Mouse (Mus musculus) forebrain, embryonic 11.5 days (tissue): ENCODE results near the gene Cdh13. TPM values are rescaled to one million over a fixed set of nuclear protein-coding genes. Genes with fewer than 3 reads are reported as not detected.

Experiments
- ATAC-seq: fragments of 200-750 bp; cut with Nextera tagmentation; replicated peaks from 2 replicates; pipeline ENCODE4 v1.8.0; 2017; ENCODE audit warnings: moderate TSS enrichment; ENCODE audit not compliant: low FRiP score
- DNase-seq: peaks from one replicate; pipeline ENCODE4 v3.0.0-alpha.2; 2017; ENCODE audit warnings: low spot score
- H3K27ac ChIP-seq: fragments of 300-500 bp; sonication (generic); 2 replicates; pipeline ENCODE4 v1.5.1; 2014; ENCODE audit warnings: low read depth, low read length
- H3K27me3 ChIP-seq: fragments of 300-500 bp; sonication (generic); 2 replicates; pipeline ENCODE4 v1.6.1; 2014; ENCODE audit warnings: mild to moderate bottlenecking, low read length, mixed read lengths; ENCODE audit not compliant: control insufficient read depth, insufficient read depth
- H3K36me3 ChIP-seq: fragments of 300-500 bp; sonication (generic); 2 replicates; pipeline ENCODE4 v1.6.1; 2014; ENCODE audit warnings: mild to moderate bottlenecking, low read length, moderate library complexity, mixed read lengths; ENCODE audit not compliant: control insufficient read depth, insufficient read depth
- H3K4me1 ChIP-seq: fragments of 300-500 bp; sonication (generic); replicated peaks from 2 replicates; pipeline ENCODE4 v1.6.1; 2014; ENCODE audit warnings: low read length, mixed read lengths; ENCODE audit not compliant: control insufficient read depth, insufficient read depth
- H3K4me2 ChIP-seq: fragments of 300-500 bp; sonication (generic); 2 replicates; pipeline ENCODE4 v1.6.1; 2014; ENCODE audit warnings: low read depth, mild to moderate bottlenecking, low read length, moderate library complexity, mixed read lengths; ENCODE audit not compliant: severe bottlenecking
- H3K4me3 ChIP-seq: fragments of 300-500 bp; sonication (generic); 2 replicates; pipeline ENCODE4 v1.5.1; 2014; ENCODE audit warnings: low read depth, low read length
- H3K9ac ChIP-seq: fragments of 300-500 bp; sonication (generic); 2 replicates; pipeline ENCODE4 v1.6.1; 2014; ENCODE audit warnings: low read length
- H3K9me3 ChIP-seq: fragments of 300-500 bp; sonication (generic); 2 replicates; pipeline ENCODE4 v1.6.1; 2016; ENCODE audit warnings: low read length, mixed read lengths; ENCODE audit not compliant: control insufficient read depth
- WGBS: fragments of 180-500 bp; shearing (Covaris S2); extraction: QIAGEN DNeasy Blood & Tissue Kit; methylation state at CpG from one replicate; pipeline ENCODE4 v1.1.7; 2014; 5-methylcytosine and 5-hydroxymethylcytosine counted together
- polyA plus RNA-seq: library from polyadenylated mRNA; unstranded; fragments of >200 nt; fragmentation: Nextera tagmentation; extraction: Ambion mirVana; gene quantifications from 2 replicates; pipeline ENCODE4 v1.2.1, GENCODE M21; 2014

Gene Cdh13
- polyA plus RNA-seq, 1 experiment from 2014 or later = 5.6 TPM

- no peak overlapping the region for H3K9ac ChIP-seq
- no peak overlapping the region for H3K4me3 ChIP-seq
- WGBS = 74% methylated on average over 8 of the region's 8 CpGs
- no peak for DNase-seq
- H3K27me3 ChIP-seq = no peaks in the 10 kb centered on the region
- H3K4me2 ChIP-seq = no peak overlapping the region
- no peak for ATAC-seq
- no peaks in the 10 kb centered on the region for H3K4me1 ChIP-seq
- no peaks in the 10 kb centered on the region for H3K9me3 ChIP-seq
- no peaks in the 10 kb centered on the region for H3K36me3 ChIP-seq
- H3K27ac ChIP-seq = no peak overlapping the region
Measured at GRCm38 (mm10) chr8:118602074-118602473, 318.5 kb downstream of the Cdh13 start.

DNA sequence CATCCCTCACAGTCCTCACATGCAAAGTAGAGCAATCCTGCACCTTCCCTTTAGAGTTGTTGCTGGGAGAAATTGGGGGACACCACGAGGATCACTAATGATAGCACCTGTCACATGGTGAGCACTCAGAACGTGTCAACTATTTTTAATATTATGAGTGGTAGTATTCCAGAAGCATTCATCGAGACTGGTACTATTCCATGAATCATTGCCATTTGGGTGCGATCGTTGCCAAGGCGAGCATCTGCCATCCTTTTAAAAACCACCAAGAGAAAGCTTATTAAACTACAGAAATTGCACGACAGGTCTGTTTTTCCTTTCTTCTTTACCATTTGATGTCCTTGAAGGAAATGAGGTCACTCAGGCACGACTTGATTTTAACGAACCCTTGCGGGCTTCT, 328.0 kb downstream of the Cdh13 start:
- 70% methylated on average over 10 of the region's 10 CpGs for WGBS
- H3K27ac ChIP-seq = no peak overlapping the region
- ATAC-seq (no peak), DNase-seq (no peak)
- no peak overlapping the region for H3K9ac ChIP-seq
- no peaks in the 10 kb centered on the region for H3K27me3 ChIP-seq
- H3K9me3 ChIP-seq = no peaks in the 10 kb centered on the region
- no peak overlapping the region for H3K4me3 ChIP-seq
- no peaks in the 10 kb centered on the region for H3K4me1 ChIP-seq
- H3K4me2 ChIP-seq = no peak overlapping the region
- no peaks in the 10 kb centered on the region for H3K36me3 ChIP-seq

DNA sequence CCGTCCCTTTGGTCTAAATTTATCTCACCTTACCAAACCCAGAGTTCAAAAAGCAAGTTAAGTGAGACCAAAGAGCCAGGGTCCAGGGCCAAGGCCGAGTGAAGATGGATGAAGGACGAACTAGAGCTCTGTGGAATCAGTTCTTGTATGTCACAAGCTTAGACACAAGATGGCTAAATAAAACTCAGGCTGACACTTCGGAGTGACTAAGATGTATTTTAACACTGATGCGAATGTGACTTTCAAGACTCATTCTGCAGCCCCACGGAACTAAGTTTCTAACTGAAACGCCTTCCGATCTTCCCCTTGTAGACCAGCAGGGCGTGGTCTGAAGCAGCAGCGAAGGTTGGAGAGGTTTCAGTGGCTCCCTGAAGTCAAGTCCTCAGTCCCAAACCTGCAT, 334.7 kb downstream of the Cdh13 start:
- ATAC-seq (no peak), DNase-seq (no peak)
- no peaks in the 10 kb centered on the region for H3K4me1 ChIP-seq
- no peaks in the 10 kb centered on the region for H3K27me3 ChIP-seq
- no peak overlapping the region for H3K4me3 ChIP-seq
- no peak overlapping the region for H3K9ac ChIP-seq
- no peaks in the 10 kb centered on the region for H3K36me3 ChIP-seq
- WGBS = 94% methylated on average over 10 of the region's 10 CpGs
- no peak overlapping the region for H3K4me2 ChIP-seq
- H3K27ac ChIP-seq = no peak overlapping the region
- H3K9me3 ChIP-seq = no peaks in the 10 kb centered on the region

DNA sequence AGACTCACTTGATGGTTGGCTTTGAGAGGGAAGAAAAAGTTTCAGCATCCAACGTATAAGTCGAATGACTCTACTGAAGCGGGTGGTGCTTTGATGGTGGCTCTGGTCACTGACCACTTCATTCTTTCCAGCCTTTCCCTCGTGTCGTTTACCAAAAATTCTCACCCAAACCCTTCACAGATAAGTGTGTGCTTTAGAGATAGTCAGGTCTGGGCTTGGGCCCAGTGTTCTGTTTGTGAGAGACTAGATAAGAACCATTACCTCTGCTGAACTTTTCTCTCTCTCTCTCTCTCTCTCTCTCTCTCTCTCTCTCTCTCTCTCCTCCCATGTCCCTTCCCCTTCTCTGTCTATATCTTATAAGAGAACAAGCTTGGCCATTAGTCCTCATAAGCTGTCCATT, 342.9 kb downstream of the Cdh13 start:
- WGBS = 89% methylated on average over 5 of the region's 5 CpGs
- no peaks in the 10 kb centered on the region for H3K4me1 ChIP-seq
- H3K4me2 ChIP-seq = no peak overlapping the region
- H3K27ac ChIP-seq = no peak overlapping the region
- no peak overlapping the region for H3K4me3 ChIP-seq
- H3K27me3 ChIP-seq = no peaks in the 10 kb centered on the region
- no peak for DNase-seq
- H3K9ac ChIP-seq = no peak overlapping the region
- no peaks in the 10 kb centered on the region for H3K36me3 ChIP-seq
- ATAC-seq = no peak
- no peaks in the 10 kb centered on the region for H3K9me3 ChIP-seq

GRCm38 (mm10) chr8:118627737-118628136, 344.2 kb downstream of the Cdh13 start:
- Histone ChIP-seq H3K4me2 (no peak overlapping the region), H3K4me1 (no peaks in the 10 kb centered on the region), H3K27me3 (no peaks in the 10 kb centered on the region), H3K27ac (no peak overlapping the region), H3K9ac (no peak overlapping the region), H3K4me3 (no peak overlapping the region), H3K9me3 (no peaks in the 10 kb centered on the region), H3K36me3 (no peaks in the 10 kb centered on the region)
- ATAC-seq (no peak), DNase-seq (no peak)
- 87% methylated on average over 5 of the region's 5 CpGs for WGBS

GRCm38 (mm10) chr8:118628702-118629101, 345.2 kb downstream of the Cdh13 start:
- no peaks in the 10 kb centered on the region for H3K4me1 ChIP-seq
- ATAC-seq = no peak
- H3K9ac ChIP-seq = no peak overlapping the region
- no peak overlapping the region for H3K27ac ChIP-seq
- H3K27me3 ChIP-seq = no peaks in the 10 kb centered on the region
- WGBS = 58% methylated on average over 8 of the region's 8 CpGs
- no peak overlapping the region for H3K4me2 ChIP-seq
- no peaks in the 10 kb centered on the region for H3K36me3 ChIP-seq
- H3K9me3 ChIP-seq = no peaks in the 10 kb centered on the region
- no peak overlapping the region for H3K4me3 ChIP-seq
- DNase-seq = no peak

DNA sequence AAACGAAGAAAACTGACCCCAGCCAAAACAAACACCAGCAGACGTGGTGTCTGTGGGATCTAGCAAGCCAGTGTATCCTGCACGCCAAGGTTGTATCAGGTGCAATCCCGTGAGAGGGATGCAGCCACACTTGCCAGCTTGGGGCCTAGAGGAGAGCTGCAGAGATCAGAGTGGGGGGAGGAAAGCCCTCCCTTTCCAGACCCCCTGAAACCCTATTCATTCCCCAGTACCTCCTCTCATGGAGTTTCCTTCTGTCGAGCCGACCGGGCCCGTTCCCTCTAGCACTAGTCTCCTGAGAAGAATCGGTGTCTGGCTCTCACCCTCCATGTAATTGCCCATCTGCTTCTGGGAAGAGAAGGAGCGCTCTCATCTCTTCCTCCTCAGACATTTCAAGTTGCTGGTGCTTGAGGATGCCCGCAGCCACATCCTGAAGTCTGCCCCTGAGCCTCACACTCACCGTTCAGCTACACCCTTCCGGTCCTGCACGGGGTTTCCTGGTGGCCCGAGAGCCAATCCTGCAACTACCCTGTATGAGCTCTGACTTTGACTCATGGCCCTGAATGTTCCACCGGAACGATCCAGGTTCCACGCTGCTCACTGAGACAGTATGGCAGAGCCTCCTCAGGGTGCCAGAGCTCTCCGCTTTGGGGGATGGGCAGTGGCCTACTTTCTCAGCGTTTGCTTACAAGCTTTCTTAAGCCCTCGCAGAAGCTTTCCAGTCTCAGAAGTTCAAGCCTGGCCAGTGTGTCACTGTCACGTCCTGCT, 351.9 kb downstream of the Cdh13 start:
- peaks cover 2% of the 10 kb centered on the region; the same call in 1 of the 2 replicates for H3K9me3 ChIP-seq
- H3K9ac ChIP-seq = no peak overlapping the region
- no peaks in the 10 kb centered on the region for H3K36me3 ChIP-seq
- WGBS = 74% methylated on average over 22 of the region's 22 CpGs
- no peaks in the 10 kb centered on the region for H3K27me3 ChIP-seq
- H3K4me1 ChIP-seq = no peaks in the 10 kb centered on the region
- H3K27ac ChIP-seq = no peak overlapping the region
- DNase-seq = no peak
- no peak for ATAC-seq
- H3K4me3 ChIP-seq = no peak overlapping the region
- H3K4me2 ChIP-seq = no peak overlapping the region

DNA sequence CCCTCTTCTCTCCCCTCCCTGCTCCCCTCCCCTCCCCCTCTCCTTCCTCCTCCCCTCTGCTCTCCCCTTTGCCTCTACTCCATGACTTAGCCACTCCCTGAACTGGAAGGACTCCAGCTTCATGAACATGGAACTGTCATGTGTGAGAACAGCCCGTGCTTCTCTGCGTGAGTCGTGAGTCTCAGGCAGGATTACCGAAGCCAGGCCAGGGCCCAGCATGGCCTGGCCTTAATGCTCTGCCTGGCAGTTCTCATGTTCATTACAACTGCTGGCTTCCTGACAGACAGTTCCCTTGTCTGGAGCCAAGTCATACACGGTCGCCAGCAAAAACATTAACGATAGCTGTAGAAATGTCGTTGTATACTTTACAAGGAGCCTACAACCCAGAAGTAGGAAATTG, 356.1 kb downstream of the Cdh13 start:
- ATAC-seq (no peak), DNase-seq (no peak)
- H3K36me3 ChIP-seq = no peaks in the 10 kb centered on the region
- H3K27ac ChIP-seq = no peak overlapping the region
- no peaks in the 10 kb centered on the region for H3K4me1 ChIP-seq
- H3K9me3 ChIP-seq = peaks cover 2% of the 10 kb centered on the region; the same call in 1 of the 2 replicates
- no peak overlapping the region for H3K4me2 ChIP-seq
- 90% methylated on average over 8 of the region's 8 CpGs for WGBS
- H3K9ac ChIP-seq = no peak overlapping the region
- no peaks in the 10 kb centered on the region for H3K27me3 ChIP-seq
- H3K4me3 ChIP-seq = no peak overlapping the region

GRCm38 (mm10) chr8:118641799-118642198, 358.3 kb downstream of the Cdh13 start:
- Histone ChIP-seq H3K9ac (no peak overlapping the region), H3K4me1 (no peaks in the 10 kb centered on the region), H3K4me3 (no peak overlapping the region), H3K27me3 (no peaks in the 10 kb centered on the region), H3K4me2 (no peak overlapping the region), H3K9me3 (peaks cover 2% of the 10 kb centered on the region; the same call in 1 of the 2 replicates), H3K36me3 (no peaks in the 10 kb centered on the region), H3K27ac (no peak overlapping the region)
- DNase-seq = no peak
- WGBS = 88% methylated on average over 4 of the region's 4 CpGs
- no peak for ATAC-seq
